Comparison of ENCODE assay signal across 9 mouse cellular contexts in genomic region chr1:72854337-72855237, GRCm38 (mm10). TPM values are rescaled to one million over a fixed set of nuclear protein-coding genes. Genes with fewer than 3 reads are reported as not detected.
A peak's percentile ranks its signal among the peaks of the same experiment; 100 is the strongest.
DNase-seq lines count a peak whose midpoint lies in the region; ATAC-seq and TF ChIP-seq lines count a peak whose summit lies in the region.
"Had no signal": no experiment of that assay in that cellular context is flagged by ENCODE, and none has a peak within 500 bp of the region (broad histone marks: within the 10 kb centered on the region; RNA-seq: fewer than 3 reads in every experiment).

No protein-coding gene starts in this region.

- no peak overlapping the region for H3K4me2 ChIP-seq in liver, embryonic 13.5 days
- no peak overlapping the region for H3K4me2 ChIP-seq in neural tube, embryonic 14.5 days (ENCODE audit: low read depth, low read length)

- peaks cover 20% of the 10 kb centered on the region; the same call in 1 of the 2 replicates for H3K27me3 ChIP-seq in G1E (ENCODE audit: insufficient read depth, low read length)
- no peaks in the 10 kb centered on the region for H3K27me3 ChIP-seq in liver, embryonic 13.5 days
- H3K27me3 ChIP-seq in neural tube, embryonic 14.5 days (ENCODE audit: control insufficient read depth, insufficient read depth, low read length) = no peaks in the 10 kb centered on the region

- H3K9me3 ChIP-seq in G1E (replicated peaks) = no peaks in the 10 kb centered on the region
- no peaks in the 10 kb centered on the region for H3K9me3 ChIP-seq in liver, embryonic 13.5 days (replicated peaks)
- H3K9me3 ChIP-seq in neural tube, embryonic 14.5 days (ENCODE audit: control insufficient read depth, low read length) = no peaks in the 10 kb centered on the region

- 49% methylated on average over 10 of the region's 10 CpGs for WGBS in liver, embryonic 13.5 days (ENCODE audit: insufficient replicate concordance)
- WGBS in neural tube, embryonic 14.5 days = 36% methylated on average over 10 of the region's 10 CpGs

- TF ChIP-seq CTCF in G1E (IDR thresholded peaks at IDR 0.05; ENCODE audit: low read depth, low read length) = peak; percentile 96

- no peak overlapping the region for H3K4me3 ChIP-seq in G1E (ENCODE audit: low read depth, low read length)
- H3K4me3 ChIP-seq in liver, embryonic 13.5 days (replicated peaks) = no peak overlapping the region
- H3K4me3 ChIP-seq in neural tube, embryonic 14.5 days (ENCODE audit: low read depth, low read length) = no peak overlapping the region
- H3K4me3 ChIP-seq: erythroblast, embryonic 14.5 days had no signal

- peak; percentile 56 to 60 for DNase-seq in layer of hippocampus, postnatal 14 days (ENCODE audit: low spot score in 2 of 2)
- DNase-seq in layer of hippocampus, postnatal 36 days = no peak
- DNase-seq in G1E (ENCODE audit: low spot score) = peak; percentile 58
- peak; percentile 75 to 82 for DNase-seq in cerebellum, postnatal 10 days
- DNase-seq in heart, postnatal 36 days = peak; percentile 42 to 60
- DNase-seq in liver, embryonic 13.5 days = peak; percentile 17
- no peak for DNase-seq in urinary bladder, postnatal 14 days (ENCODE audit: low spot score)

- H3K36me3 ChIP-seq in G1E (replicated peaks) = no peaks in the 10 kb centered on the region
- no peaks in the 10 kb centered on the region for H3K36me3 ChIP-seq in liver, embryonic 13.5 days
- H3K36me3 ChIP-seq in neural tube, embryonic 14.5 days (ENCODE audit: control insufficient read depth, insufficient read depth, low read length) = 0 out of 2 replicates have a peak, but pooled peaks cover 4% of the 10 kb centered on the region

- intact Hi-C loops in heart, postnatal 36 days (cut with DNase I) = loop anchor here (1.0 to 5.0 kb wide), 3 partner anchors 135 to 687 kb away; no protein-coding TSS in a partner anchor

- H3K9ac ChIP-seq in liver, embryonic 13.5 days = no peak overlapping the region
- H3K9ac ChIP-seq in neural tube, embryonic 14.5 days (replicated peaks; ENCODE audit: low read depth, low read length) = no peak overlapping the region

- 0 out of 2 replicates have a peak, but pooled peaks have one; percentile 28 for ATAC-seq in G1E (ENCODE audit: extremely low read depth, insufficient number of reproducible peaks, low FRiP score, poor library complexity, severe bottlenecking)
- no peak for ATAC-seq in liver, embryonic 13.5 days (ENCODE audit: low read depth)
- ATAC-seq in neural tube, embryonic 14.5 days (ENCODE audit: low read depth) = peak; percentile 32; the same call in 1 of the 2 replicates

- no peaks in the 10 kb centered on the region for H3K4me1 ChIP-seq in G1E (ENCODE audit: insufficient read depth, low read depth, low read length)
- H3K4me1 ChIP-seq in liver, embryonic 13.5 days (replicated peaks) = no peaks in the 10 kb centered on the region
- peaks cover 6% of the 10 kb centered on the region; the same call in 1 of the 2 replicates for H3K4me1 ChIP-seq in neural tube, embryonic 14.5 days (ENCODE audit: control insufficient read depth, insufficient read depth, low read length)

- no peak overlapping the region for H3K27ac ChIP-seq in liver, embryonic 13.5 days
- no peak overlapping the region for H3K27ac ChIP-seq in neural tube, embryonic 14.5 days (ENCODE audit: low read depth, low read length)

RNA-seq across cellular contexts. Expression of gene Igfbp5, which starts 20.1 kb away (rescaled TPM):
- total RNA-seq in layer of hippocampus, postnatal 14 days (2021) = 10 to 100 TPM; 61.5 to 66.8 TPM
- 10 to 100 TPM; 70.5 to 75.7 TPM for total RNA-seq in layer of hippocampus, postnatal 36 days (2021)
- total RNA-seq in G1E (2014; fragmentation: Nextera tagmentation) (not detected in 2 replicates), G1E (2017) (0.11 and 0.17 TPM in 2 replicates)
- polyA plus RNA-seq in G1E (2012) = 0.01 TPM in 1 of 2 replicates, not detected in the other
- total RNA-seq in heart, postnatal 36 days (2021) = 100 to 1,000 TPM in 1 of 2 experiments, 10 to 100 TPM in 1; 95.6 to 123 TPM
- 3.7 and 4.7 TPM in 2 replicates for polyA plus RNA-seq in liver, embryonic 13.5 days (2015; fragmentation: Nextera tagmentation; extraction: Ambion mirVana)
- polyA plus RNA-seq in neural tube, embryonic 14.5 days (2014; fragmentation: Nextera tagmentation; extraction: Ambion mirVana) = 85.0 and 112 TPM in 2 replicates
- polyA plus RNA-seq: erythroblast, embryonic 14.5 days had no signal

RNA-seq across cellular contexts. Expression of gene Igfbp2, which starts 30.3 kb away (rescaled TPM):
- total RNA-seq in layer of hippocampus, postnatal 14 days (2021) = 100 to 1,000 TPM in 1 of 2 experiments, 10 to 100 TPM in 1; 56.4 to 116 TPM
- total RNA-seq in layer of hippocampus, postnatal 36 days (2021) = 10 to 100 TPM; 40.2 to 54.9 TPM
- total RNA-seq in G1E (2014; fragmentation: Nextera tagmentation) = not detected in 2 replicates
- 0.29 and 0.55 TPM in 2 replicates for total RNA-seq in G1E (2017)
- not detected in 2 replicates for polyA plus RNA-seq in G1E (2012)
- total RNA-seq in heart, postnatal 36 days (2021) = under 1 TPM in 1 of 2 experiments, not detected in 1; 0.22 TPM
- 5.2 TPM in 2 replicates for polyA plus RNA-seq in liver, embryonic 13.5 days (2015; fragmentation: Nextera tagmentation; extraction: Ambion mirVana)
- 163 and 379 TPM in 2 replicates for polyA plus RNA-seq in neural tube, embryonic 14.5 days (2014; fragmentation: Nextera tagmentation; extraction: Ambion mirVana)

Comparison
In these comparisons a context has a peak if more than half of its experiments do, and no peak if none do; other contexts are left out.
1. DNase-seq: peak in layer of hippocampus, postnatal 14 days (2 of 2), G1E (single experiment), cerebellum, postnatal 10 days (2 of 2), heart, postnatal 36 days (2 of 2) and liver, embryonic 13.5 days (single experiment); none in layer of hippocampus, postnatal 36 days (0 of 2) and urinary bladder, postnatal 14 days (single experiment).
2. RNA of gene Igfbp5, which starts 20.1 kb away (total RNA-seq): 95.6 to 123 TPM in heart, postnatal 36 days, 70.5 to 75.7 TPM in layer of hippocampus, postnatal 36 days and 61.5 to 66.8 TPM in layer of hippocampus, postnatal 14 days; 0.11 to 0.17 TPM in G1E; every median in the first group is over 10 times any median in the second.
3. RNA of gene Igfbp2, which starts 30.3 kb away (total RNA-seq): 56.4 to 116 TPM in layer of hippocampus, postnatal 14 days and 40.2 to 54.9 TPM in layer of hippocampus, postnatal 36 days; 0.29 to 0.55 TPM in G1E and 0.22 TPM in heart, postnatal 36 days; every median in the first group is over 10 times any median in the second.